Mouse (Mus musculus): Measurements from ENCODE around the gene March9.

March9 gene

GRCm38 (mm10) chr10:127070190-127071121, 10.5 kb upstream of the March9 start, which contains the start of gene Tspan31:
TSS of gene Tspan31 (minus strand) at chr10:127070264.
- TF ChIP-seq GATA4 (IDR thresholded peaks at IDR 0.05; ENCODE audit: insufficient replicate concordance, low read length): no peak; the same call in 1 of the 2 replicates

DNA sequence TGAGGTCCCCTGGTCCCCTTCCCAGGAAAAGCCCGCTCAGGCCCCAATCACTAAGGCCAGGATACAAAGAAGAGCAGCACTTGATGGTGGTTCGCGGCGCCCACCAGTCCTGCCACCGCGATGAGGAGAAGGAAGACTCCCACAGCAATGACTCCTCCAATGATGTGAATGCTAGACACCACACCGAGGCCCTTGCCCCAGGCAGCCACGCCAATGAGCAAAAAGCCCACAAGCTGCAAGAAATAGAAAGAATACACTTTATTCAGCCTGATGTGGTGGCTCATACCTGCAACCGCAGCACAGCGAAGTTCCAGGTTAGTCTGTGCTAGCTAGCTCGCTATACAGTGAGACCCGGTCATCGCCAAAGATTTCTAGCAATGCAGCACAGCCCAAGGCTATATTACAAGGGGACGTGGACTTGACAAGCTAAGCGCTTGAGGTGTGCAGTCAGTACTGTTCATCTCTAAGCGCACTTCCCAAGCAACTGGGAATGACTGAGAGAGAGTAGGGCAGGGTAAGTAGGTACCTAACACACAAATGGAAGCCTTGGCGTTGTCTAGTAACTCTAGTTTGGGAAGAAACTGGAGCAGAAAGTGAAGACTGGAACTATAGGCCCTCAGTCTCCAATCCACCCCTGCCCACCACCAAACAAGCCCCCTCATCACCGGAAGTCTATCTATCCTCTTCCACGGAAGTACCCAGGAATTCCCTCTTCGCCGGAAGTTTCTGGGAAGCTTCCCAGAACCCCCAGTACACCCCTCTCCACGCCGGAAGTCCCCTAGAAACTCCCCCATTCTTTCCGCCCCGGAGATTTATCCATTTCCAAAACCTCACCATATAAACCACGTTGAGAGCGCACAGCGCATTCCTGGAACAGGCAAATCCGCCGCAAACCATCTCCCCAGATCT, 9.6 kb upstream of the March9 start:
- TF ChIP-seq GATA4 (IDR thresholded peaks at IDR 0.05; ENCODE audit: insufficient replicate concordance, low read length): no peak

GRCm38 (mm10) chr10:127068360-127069038, 8.5 kb upstream of the March9 start:
- TF ChIP-seq GATA4 (IDR thresholded peaks at IDR 0.05; ENCODE audit: insufficient replicate concordance, low read length): no peak

DNA sequence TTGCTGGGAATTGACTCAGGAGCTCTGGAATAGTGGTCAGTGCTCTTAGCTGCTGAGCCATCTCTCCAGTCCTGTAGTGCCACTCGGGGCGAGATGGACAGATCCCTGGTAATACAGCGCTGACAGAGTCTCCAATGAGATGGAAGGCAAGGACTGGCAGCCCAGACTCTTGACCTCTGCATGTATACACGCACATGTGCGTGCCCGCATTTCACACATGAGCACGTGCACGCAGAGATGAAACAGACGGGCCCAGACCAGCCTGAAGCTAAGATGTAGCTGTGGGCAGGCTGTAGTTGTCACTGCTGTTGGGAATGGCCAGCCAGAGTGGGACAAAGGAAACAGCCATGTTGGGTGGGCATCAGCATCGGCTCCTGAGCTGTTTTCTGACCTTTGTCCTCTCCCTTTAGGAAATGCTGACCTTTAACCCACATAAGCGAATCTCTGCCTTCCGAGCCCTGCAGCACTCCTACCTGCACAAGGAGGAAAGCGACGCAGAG, 6.6 kb upstream of the March9 start:
- TF ChIP-seq GATA4 (IDR thresholded peaks at IDR 0.05; ENCODE audit: insufficient replicate concordance, low read length): no peak

GRCm38 (mm10) chr10:127065981-127066380, 6.0 kb upstream of the March9 start:
- no peak; the same call in 1 of the 2 replicates for TF ChIP-seq GATA4 (IDR thresholded peaks at IDR 0.05; ENCODE audit: insufficient replicate concordance, low read length)

DNA sequence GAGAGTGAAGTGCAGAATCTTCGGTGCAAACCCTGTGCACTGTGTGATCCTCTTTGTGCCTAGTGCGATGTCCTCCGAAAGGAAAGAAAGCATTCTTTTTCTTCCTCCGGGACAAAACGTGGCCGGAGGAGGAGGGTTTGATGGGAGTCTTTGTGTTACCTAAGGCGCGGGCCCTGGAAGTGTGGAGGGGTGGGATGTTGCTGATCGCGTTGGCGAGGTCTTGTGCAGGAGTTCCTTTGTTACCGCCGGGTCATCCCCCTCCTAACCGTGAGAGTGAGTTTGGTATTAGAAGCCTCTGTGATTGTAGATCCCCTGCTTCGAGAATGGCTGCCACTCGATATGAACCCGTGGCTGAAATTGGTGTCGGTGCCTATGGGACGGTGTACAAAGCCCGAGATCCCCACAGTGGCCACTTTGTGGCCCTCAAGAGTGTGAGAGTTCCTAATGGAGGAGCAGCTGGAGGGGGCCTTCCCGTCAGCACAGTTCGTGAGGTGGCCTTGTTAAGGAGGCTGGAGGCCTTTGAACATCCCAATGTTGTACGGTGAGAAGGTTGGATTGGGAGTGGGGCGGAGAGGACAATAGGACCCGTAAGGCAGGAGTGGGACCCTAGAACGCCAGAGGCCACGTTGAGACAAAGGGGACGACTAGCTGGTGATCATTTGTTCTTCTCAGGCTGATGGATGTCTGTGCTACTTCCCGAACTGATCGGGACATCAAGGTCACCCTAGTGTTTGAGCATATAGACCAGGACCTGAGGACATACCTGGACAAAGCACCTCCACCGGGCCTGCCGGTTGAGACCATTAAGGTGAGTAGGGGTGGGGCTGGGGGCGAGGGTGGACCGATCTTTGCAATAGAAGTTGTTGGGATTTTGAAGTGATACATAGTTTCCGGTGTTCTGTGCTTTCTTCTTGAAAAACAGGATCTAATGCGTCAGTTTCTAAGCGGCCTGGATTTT, 4.2 kb upstream of the March9 start:
- TF ChIP-seq GATA4 (IDR thresholded peaks at IDR 0.05; ENCODE audit: insufficient replicate concordance, low read length): no peak

DNA sequence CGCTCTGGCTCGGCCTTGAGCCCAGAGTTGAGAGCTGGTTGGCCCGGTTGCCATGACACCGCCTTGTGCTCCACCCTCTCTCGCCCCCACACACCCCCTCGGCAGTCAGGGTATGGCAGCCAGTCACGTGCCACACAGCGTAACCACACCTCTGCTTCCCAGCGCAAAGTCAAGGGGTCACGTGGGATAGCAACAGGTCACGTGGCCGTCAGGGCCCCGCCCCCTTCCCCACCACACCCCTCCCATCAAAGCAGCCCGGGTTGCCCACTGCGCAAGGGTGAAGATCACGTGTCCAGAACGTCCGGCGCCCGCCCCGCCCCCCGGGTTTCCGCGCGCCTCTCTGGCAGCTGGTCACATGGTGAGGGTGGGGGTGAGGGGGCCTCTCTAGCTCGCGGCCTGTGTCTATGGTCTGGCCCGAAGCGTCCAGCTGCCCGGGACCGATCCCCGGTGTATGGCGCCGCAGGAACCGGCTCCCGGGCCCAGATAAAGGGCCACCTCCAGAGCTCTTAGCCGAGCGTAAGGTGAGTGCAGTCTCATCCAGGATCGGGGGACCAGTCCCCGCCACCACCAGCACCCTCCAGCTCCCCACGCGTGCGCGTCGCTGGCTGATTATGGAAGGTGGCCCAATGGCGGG, 3.4 kb upstream of the March9 start, which contains the start of gene Cdk4:
Gene Cdk4 (plus strand): TSS at position 296 of the 634 bp plus-strand sequence.
- no peak for TF ChIP-seq GATA4 (IDR thresholded peaks at IDR 0.05; ENCODE audit: insufficient replicate concordance, low read length)

DNA sequence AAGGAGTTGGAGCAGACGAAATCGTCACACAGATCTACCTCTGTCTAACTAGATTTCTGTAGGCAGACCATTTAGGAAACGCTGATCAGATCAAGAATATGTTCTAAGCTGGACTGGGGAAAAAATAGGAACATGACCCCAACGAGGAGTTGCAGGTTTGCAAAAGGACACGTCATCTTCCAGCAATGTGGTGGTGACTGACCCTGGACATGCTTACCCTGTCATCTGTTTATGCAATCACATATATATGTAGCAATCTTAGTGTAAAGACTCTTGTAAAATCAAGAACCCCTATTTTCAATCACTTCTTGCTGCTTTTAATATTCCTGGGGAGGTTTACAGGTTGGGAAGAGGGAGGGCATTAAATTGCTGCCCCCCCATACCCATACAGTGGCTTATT, 2.5 kb upstream of the March9 start:
- no peak for TF ChIP-seq GATA4 (IDR thresholded peaks at IDR 0.05; ENCODE audit: insufficient replicate concordance, low read length)

DNA sequence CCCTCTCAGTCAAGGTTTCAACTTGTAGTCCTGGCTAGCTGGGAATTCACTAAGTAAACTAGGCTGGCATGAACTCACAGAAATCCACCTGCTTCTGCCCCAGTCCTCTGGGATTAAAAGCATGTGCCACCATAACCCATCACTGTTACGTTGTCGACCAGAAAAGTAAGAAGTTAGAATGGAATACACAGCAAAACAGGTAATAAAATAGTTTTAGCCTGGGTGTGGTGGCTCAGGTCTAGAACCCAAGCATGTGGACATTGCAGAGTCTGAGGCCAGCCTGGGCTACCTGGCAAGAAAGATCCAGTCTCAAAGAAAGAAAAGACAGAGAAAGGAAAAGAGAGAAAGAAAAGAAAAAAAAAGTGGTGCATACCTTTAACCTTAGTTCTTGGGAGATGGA, 1.5 kb upstream of the March9 start:
- no peak for TF ChIP-seq GATA4 (IDR thresholded peaks at IDR 0.05; ENCODE audit: insufficient replicate concordance, low read length)

- no peak for TF ChIP-seq GATA4 (IDR thresholded peaks at IDR 0.05; ENCODE audit: insufficient replicate concordance, low read length)
These were observed 1.1 kb upstream of the March9 start for GRCm38 (mm10) chr10:127061085-127061484.

GRCm38 (mm10) chr10:127059174-127059967, 613 bp downstream of the March9 start:
- TF ChIP-seq GATA4 (IDR thresholded peaks at IDR 0.05; ENCODE audit: insufficient replicate concordance, low read length): no peak

- TF ChIP-seq GATA4 (IDR thresholded peaks at IDR 0.05; ENCODE audit: insufficient replicate concordance, low read length): no peak
These were observed 1.3 kb downstream of the March9 start for GRCm38 (mm10) chr10:127058708-127059107.

Measured in liver, adult (tissue).